Mouse (Mus musculus): ENCODE results near the gene Hist2h2aa1.
A peak's percentile ranks its signal among the peaks of the same experiment; 100 is the strongest.
"Not testable (repeated sequence)": the region's sequence is repeated elsewhere in the genome, so short reads cannot be mapped to it uniquely, and the experiment has no call there.

Gene Hist2h2aa1

GRCm38 (mm10) chr3:96277800-96278624 lies 32.7 kb downstream of the Hist2h2aa1 start:
- DNase-seq (ENCODE audit: low spot score in 2 of 2): peak; percentile 93 to 95

DNA sequence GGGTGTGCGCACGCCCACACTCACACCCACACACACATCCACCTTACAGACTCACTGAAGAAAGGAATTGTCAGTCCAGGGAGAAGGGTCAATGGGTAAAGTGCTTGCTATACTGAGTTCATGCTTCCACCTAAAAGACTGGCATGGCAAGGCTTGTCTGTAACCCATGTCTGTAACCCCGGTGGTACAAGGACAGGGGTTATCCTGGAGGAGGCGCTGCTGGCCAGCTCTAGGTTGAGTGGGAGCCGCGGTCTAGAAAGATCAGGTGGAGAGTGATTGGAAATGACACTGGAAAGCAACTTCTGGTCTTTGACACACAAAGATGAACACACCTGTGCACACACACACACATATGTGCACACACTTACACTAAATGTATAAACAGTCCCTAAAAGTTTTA lies 35.4 kb downstream of the Hist2h2aa1 start:
- no peak for DNase-seq (ENCODE audit: low spot score in 2 of 2)

DNA sequence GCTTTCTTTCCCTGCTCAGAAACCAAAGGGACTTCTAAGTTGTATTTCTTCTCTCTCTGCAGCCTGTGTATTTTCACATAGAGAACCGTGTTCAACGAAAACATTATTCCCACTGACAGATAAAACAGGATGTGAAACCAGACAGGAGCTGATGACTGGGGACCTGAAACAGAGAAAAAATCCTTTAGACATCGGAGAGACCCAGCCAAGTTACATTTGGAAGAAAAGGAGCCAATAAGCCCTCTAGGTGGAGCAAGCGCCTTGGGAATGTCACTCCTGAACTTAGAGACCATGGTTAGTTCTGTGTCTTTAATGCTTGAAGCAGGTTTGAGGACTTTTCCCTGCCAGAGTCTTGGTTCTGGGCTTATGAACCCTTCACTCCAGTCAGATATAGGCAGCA lies 39.2 kb downstream of the Hist2h2aa1 start:
- no peak for DNase-seq (ENCODE audit: low spot score in 2 of 2)

- DNase-seq (ENCODE audit: low spot score in 2 of 2): not testable (repeated sequence)
Observed at GRCm38 (mm10) chr3:96287334-96287733, 42.0 kb downstream of the Hist2h2aa1 start.

- no peak for DNase-seq (ENCODE audit: low spot score in 2 of 2)
Observed at GRCm38 (mm10) chr3:96289201-96289600, 43.9 kb downstream of the Hist2h2aa1 start.

DNA sequence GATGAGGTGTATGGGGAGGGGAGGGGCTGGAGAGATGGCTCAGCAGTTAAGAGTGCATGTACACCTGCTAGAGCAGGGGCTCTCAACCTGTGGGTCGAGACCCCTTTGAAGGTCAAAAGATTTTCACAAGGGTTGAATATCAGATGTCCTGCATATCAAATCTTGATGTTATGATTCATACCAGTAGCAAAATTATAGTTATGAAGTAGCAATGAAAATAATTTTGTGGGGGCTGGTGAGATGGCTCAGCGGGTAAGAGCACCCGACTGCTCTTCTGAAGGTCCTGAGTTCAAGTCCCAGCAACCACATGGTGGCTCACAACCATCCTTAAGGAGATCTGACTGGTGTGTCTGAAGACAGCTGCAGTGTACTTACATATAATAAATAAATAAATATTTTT lies 45.4 kb downstream of the Hist2h2aa1 start:
- DNase-seq (ENCODE audit: low spot score in 2 of 2): not testable (repeated sequence)

GRCm38 (mm10) chr3:96292641-96293040 lies 47.3 kb downstream of the Hist2h2aa1 start:
- DNase-seq (ENCODE audit: low spot score in 2 of 2): no peak

- DNase-seq (ENCODE audit: low spot score in 2 of 2): peak in 1 of 2 experiments; percentile 34
Observed at GRCm38 (mm10) chr3:96293368-96293767, 48.1 kb downstream of the Hist2h2aa1 start.

GRCm38 (mm10) chr3:96293787-96294186 lies 48.5 kb downstream of the Hist2h2aa1 start, which contains the start of gene Fcgr1:
TSS of gene Fcgr1 (minus strand) at chr3:96293969.
- DNase-seq (ENCODE audit: low spot score in 2 of 2): no peak

Data from urinary bladder, postnatal 4 days (tissue).